Mouse (Mus musculus) left cerebral cortex, adult 18-20 months (tissue): ENCODE data around the gene Fam151a. TPM values are rescaled to one million over a fixed set of nuclear protein-coding genes. Genes with fewer than 3 reads are reported as not detected.
A peak's percentile ranks its signal among the peaks of the same experiment; 100 is the strongest.
"Not testable (repeated sequence)": the region's sequence is repeated elsewhere in the genome, so short reads cannot be mapped to it uniquely, and the experiment has no call there.

Source experiments
- DNase-seq, 2 experiments: peaks; one replicate each; pipeline ENCODE4 v3.0.0; 2021 to 2022; ENCODE audit warnings: low spot score in 2 of 2, mixed read lengths in 1 of 2
- long read RNA-seq, 2 experiments: library from polyadenylated mRNA; stranded (forward); transcript quantifications; one replicate each; pipeline ENCODE4 v2.0.0; 2021
- total RNA-seq, 2 experiments: library from RNA; stranded (reverse); gene quantifications; 2 replicates each; pipeline ENCODE4 v1.2.3; 2021

Gene Fam151a
- not detected for total RNA-seq
- long read RNA-seq, experiment 1, partial matches to known transcripts: 0 of 1 reads
- long read RNA-seq, experiment 1, other reads (novel, unspliced or antisense): 1 of 1 reads
- long read RNA-seq, experiment 2, partial matches to known transcripts: 0 of 1 reads
- long read RNA-seq, experiment 2, other reads (novel, unspliced or antisense): 1 of 1 reads

GRCm38 (mm10) chr4:106733636-106734035 lies at the start of gene Fam151a:
Fam151a (plus strand) TSS chr4:106733889.
- no peak for DNase-seq

- no peak for DNase-seq
Measured at GRCm38 (mm10) chr4:106688636-106689296, 44.9 kb upstream of the Fam151a start.

- DNase-seq: no peak
Measured at GRCm38 (mm10) chr4:106693841-106694430, 39.8 kb upstream of the Fam151a start.

- peak; percentile 30 to 38 for DNase-seq
Measured at GRCm38 (mm10) chr4:106699989-106700388, 33.7 kb upstream of the Fam151a start.

- DNase-seq: no peak
Measured at GRCm38 (mm10) chr4:106700798-106701197, 32.9 kb upstream of the Fam151a start.

GRCm38 (mm10) chr4:106703956-106704355 lies 29.7 kb upstream of the Fam151a start:
- no peak for DNase-seq

- peak; percentile 43 to 62 for DNase-seq
Measured at GRCm38 (mm10) chr4:106704416-106704815, 29.3 kb upstream of the Fam151a start.

GRCm38 (mm10) chr4:106705096-106705665 lies 28.5 kb upstream of the Fam151a start:
- no peak for DNase-seq

- no peak for DNase-seq
Measured at GRCm38 (mm10) chr4:106707957-106708356, 25.7 kb upstream of the Fam151a start.

- peak; percentile 81 to 88 for DNase-seq
Measured at GRCm38 (mm10) chr4:106708408-106708807, 25.3 kb upstream of the Fam151a start.

GRCm38 (mm10) chr4:106713622-106714021 lies 20.1 kb upstream of the Fam151a start:
- DNase-seq: no peak

- no peak for DNase-seq
Measured at GRCm38 (mm10) chr4:106720631-106721030, 13.1 kb upstream of the Fam151a start.

- no peak for DNase-seq
Measured at GRCm38 (mm10) chr4:106730814-106731213, 2.9 kb upstream of the Fam151a start, which contains the start of gene Mroh7. Mroh7 (minus strand) TSS chr4:106730925.

- DNase-seq: not testable (repeated sequence)
Measured at GRCm38 (mm10) chr4:106736884-106737283, 3.2 kb downstream of the Fam151a start.

GRCm38 (mm10) chr4:106737904-106738303 lies 4.2 kb downstream of the Fam151a start:
- DNase-seq: no peak

GRCm38 (mm10) chr4:106745862-106746261 lies 12.2 kb downstream of the Fam151a start:
- DNase-seq: no peak

- DNase-seq: no peak
Measured at GRCm38 (mm10) chr4:106747001-106747580, 13.4 kb downstream of the Fam151a start.

GRCm38 (mm10) chr4:106749699-106750098 lies 16.0 kb downstream of the Fam151a start:
- DNase-seq: peak; percentile 80 to 82

GRCm38 (mm10) chr4:106751726-106752125 lies 18.0 kb downstream of the Fam151a start:
- no peak for DNase-seq

GRCm38 (mm10) chr4:106764166-106764565 lies 30.5 kb downstream of the Fam151a start:
- no peak for DNase-seq

GRCm38 (mm10) chr4:106769306-106769705 lies 35.6 kb downstream of the Fam151a start:
- DNase-seq: no peak

- no peak for DNase-seq
Measured at GRCm38 (mm10) chr4:106772558-106772957, 38.9 kb downstream of the Fam151a start.
